Mouse (Mus musculus): ENCODE measurements around the gene Bnc2.

Gene Bnc2

DNA sequence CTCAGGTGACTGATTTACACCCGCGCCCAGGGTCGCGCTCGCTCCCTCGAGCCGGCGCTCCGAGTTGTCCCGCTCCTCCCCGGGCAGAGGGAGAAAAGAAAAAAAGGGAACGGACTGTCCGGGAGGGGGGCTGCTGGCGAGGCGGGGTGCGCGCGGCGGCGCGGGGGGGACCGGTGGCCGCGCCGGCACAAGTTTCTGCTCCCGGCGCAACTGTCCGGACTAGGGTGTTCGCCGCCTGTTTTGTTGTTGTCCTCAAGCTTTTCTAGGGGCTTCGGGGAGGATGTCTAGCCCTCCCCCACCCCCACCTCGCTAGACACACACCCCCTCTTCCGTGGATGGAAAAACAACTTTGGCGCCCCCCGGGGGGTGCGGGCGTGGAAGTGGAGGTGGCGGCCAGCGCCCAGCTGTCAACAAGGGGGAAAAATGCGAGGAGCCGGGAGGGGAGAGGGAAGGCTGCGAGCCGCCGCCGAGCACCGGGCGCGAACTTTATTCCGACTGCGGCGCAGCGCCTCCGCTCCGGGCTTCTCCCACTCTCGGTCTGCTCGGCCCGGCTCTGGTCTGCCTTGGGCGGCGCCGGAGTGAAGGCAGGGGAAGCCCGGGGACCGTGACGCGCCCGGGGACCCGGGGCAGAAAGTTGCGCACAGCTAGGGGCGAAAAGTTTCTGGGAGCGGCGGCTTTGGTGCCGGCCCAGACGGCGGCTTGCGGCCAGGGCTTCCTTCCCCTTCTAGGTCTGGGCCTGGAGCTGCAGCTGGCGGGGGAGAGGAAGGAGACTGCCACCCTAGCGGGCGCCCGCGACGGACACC is at the start of gene Bnc2:
TSS of gene Bnc2 (minus strand) at position 105 of the 803 bp plus-strand sequence.
- no peak for DNase-seq (ENCODE audit: low read depth, low spot score)

DNA sequence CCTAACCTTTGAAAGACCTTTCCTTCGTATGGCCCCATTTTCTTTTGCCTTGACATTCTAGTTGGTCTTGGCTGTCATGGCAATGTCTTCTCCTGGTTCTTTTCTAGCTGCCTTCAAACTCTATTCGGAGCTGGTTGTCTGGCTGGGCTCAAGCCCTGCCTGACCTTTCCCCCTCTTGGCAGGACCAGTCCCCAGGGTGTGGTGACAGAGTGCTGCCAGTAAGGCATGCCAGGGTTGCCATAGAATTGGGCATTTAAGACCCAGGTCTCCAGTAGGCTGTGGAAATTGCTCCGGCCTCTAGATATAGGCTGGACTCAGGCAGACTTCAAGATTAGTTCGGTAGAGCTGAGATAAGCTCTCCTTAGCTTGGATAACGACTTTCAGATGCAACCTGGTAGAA is 32.9 kb upstream of the Bnc2 start:
- no peak for DNase-seq (ENCODE audit: low read depth, low spot score)

DNA sequence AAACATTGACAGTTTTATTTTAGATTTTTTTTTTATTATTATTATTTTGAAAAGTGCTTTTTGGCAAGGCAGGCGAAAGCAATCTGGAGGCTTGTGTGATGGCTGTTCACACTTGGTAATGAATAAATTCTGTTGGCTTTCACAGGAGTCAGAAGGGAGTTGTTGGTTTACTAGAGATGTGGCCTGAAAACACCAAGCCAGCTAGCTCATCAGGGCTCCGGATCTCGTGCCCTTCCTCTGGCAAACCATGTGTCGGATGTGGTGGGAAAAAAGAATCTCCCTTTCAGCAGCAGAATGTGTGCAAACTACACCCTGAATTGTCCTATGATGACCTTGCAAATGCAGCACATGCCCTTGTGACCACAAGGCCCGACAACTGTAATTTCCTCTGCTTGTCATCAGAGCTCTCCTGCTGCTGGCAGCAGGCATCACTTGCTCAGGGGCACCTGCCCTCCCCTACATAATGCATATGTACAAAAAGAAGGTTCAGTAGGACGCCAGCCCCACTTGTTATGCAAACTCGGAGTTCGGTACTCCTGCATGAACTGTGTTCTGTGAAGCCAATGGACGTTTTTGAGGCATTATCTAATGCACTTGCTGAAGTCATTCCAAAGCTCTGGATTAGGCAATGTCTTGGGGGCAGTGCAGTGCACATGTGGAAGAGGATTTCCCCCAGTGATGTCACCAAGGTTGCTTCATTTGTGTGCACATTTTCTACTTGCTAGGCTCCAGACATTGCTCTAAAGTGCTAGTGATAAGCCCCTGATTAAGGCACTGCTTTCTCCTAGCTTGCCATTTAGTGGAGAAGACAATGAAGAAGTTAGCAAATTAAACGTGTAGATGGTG is 10.7 kb upstream of the Bnc2 start:
- DNase-seq (ENCODE audit: low read depth, low spot score) = no peak

DNA sequence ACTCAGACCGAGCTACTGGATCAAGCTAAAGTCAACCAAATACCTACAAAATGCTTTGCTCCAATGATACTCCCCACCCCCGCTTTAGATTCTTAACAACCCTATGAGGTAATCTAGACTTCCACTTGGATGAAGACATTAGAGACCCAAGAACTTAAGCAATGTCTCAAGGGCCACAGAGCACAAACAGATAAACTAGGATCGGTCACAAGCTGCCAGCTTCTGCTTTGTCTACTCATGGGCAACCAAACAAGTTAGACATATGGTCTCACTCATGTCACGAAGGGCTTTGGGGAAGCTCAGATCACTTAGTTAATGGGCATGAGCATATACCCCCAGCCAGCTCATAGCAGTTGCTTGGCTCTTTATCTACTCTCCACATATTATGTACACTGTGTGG is 9.9 kb upstream of the Bnc2 start:
- no peak for DNase-seq (ENCODE audit: low read depth, low spot score)

DNA sequence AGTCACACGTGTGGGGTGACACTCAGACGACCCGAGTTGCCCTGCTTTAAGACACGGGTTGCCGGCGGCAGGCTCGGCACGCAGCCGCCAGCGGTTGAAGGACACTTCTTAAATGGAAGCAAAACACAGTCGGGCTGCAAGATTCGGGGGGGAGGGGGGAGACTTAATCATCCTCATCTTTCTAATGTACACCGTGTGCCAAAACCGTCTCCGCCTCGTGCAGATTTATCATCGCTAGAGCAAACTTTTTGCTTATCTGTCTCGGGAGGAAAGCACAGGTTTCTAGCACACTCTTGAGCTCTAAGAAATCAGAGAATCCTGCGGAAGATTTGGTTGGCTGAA is 870 bp upstream of the Bnc2 start:
- DNase-seq (ENCODE audit: low read depth, low spot score) = no peak

DNA sequence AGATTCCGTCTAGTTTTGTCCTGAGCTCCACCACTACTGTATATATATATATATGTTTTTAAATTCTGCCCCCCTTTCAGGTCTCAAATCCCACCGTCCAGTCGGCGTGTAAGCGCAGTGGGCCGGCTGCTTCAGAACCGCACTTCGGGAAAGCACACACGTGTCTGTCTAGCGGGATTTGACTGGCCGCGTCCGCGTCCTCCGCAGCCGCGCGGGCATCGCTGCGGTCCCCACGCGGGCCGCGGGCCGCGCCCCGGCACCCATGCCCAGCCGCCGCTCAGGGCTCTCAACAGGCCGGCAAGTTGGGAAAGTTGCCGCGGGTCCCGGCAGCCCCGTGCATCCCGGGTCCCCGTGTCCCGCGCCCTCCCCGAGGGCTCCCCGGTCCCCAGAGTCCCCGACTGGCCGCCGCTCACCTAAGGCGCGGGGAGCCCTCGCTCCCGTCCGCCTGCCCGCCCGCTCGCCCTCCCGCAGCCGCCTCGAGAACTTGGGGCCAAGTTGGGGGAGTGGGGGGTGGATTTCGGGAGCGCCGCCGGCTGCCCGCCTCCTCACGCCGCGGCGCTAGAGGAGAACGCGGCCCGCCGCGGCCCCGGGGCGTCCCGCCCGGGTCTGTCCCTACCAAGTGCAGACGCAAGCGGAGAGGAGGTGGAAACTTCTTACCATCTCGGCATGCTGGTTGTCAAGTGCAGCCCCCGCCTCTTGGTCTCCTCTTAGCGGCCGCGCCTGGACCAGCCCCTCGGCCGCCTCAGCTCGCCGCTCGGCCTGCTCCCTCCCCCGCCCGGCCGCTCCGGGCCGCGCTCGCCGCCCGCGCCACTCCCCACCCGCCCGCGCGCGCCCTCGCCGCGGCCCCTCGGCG is 531 bp downstream of the Bnc2 start:
- DNase-seq (ENCODE audit: low read depth, low spot score) = no peak

DNA sequence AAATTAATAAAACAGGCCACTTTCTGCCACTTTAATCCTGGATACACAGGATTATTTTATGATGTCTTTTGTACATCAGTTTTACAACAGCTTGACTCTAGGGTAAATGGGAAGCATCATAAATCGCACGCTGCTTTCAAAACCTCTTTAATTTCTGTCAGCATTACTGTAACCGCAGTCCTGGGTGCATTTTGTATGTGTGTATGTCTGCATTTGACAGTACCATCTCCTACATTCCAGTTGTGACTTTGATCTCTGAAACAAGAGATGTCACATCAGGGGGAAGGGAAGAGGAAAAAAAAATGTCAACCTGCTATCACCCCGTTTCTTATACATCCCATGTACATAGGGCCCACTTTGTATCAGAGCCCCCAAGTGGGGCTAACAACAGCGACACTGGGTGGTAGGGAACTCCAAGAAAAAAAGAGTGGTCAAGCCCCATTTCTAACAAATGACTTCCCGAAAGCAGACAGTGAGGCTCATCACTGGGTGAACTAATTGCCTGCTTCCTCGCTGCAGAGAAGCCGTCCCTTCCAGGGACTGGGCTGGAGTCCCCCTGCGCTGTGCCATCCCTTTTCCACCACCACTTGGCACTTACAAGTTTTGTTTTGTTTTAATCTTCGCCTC is 1.3 kb downstream of the Bnc2 start:
- DNase-seq (ENCODE audit: low read depth, low spot score) = no peak

DNA sequence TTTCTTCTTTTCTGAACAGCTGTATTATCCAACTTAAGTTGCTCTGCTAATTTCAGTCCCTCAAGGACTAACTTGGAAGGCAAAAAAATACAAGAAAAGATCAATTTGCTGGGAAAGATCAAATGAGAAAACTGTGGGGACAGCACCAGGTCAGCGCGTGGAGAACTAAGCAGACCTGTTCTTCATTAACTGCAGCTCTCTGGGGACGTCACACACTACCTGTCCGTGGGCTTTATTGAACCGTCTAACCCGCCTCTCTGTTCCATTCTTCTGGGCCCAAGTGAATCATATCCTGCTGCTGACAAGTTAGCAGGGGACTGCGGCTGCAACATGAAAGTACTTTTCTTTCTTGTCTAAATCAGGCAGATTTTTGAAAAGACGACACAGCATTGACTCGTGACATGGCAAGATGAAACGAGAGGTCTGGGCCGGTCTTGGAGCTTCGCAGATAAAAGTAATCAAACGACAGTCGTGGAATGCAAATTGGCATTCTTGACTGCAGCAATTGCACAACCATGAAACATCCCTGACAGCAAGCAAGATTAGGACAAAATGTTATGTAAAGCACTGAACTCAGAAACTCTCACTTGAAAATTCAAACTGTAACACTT is 2.8 kb downstream of the Bnc2 start:
- no peak for DNase-seq (ENCODE audit: low read depth, low spot score)

DNA sequence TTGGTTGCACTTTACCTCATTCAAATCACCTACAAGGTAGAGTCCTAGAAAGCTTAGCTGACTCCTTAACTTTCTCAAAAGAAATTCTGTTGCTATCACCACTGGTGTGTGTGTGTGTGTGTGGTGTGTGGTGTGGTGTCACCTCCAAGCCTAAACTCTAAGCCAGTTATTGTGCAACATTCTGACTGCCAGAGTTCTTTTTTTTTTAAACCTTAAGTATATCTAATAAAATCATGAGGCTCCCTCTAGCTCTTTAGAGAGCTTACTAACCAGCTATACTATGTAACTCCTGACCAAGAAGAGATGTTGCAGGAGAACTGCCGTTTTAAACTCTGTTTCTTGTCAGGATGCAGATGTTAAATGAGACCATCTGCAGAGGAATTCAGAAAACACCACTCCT is 4.1 kb downstream of the Bnc2 start:
- no peak for DNase-seq (ENCODE audit: low read depth, low spot score)

DNA sequence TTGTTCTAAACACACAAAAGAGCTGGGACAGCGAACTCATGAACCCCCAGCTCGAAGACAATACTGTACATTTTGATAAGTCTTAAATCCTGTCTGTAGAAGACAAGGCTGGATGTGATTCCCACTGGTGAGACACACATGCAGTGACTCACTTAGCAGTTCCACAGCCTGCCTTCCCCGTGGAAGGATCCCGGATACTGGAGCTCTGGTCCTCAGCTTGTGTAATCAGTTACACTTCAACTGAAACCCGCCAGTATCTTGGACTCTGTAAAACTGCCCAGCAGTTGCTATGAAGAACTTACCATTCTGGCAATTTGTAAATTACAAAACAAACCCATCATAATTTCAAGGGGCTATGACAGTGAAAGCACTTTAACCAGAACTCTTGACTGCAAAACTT is 5.4 kb downstream of the Bnc2 start:
- no peak for DNase-seq (ENCODE audit: low read depth, low spot score)

DNA sequence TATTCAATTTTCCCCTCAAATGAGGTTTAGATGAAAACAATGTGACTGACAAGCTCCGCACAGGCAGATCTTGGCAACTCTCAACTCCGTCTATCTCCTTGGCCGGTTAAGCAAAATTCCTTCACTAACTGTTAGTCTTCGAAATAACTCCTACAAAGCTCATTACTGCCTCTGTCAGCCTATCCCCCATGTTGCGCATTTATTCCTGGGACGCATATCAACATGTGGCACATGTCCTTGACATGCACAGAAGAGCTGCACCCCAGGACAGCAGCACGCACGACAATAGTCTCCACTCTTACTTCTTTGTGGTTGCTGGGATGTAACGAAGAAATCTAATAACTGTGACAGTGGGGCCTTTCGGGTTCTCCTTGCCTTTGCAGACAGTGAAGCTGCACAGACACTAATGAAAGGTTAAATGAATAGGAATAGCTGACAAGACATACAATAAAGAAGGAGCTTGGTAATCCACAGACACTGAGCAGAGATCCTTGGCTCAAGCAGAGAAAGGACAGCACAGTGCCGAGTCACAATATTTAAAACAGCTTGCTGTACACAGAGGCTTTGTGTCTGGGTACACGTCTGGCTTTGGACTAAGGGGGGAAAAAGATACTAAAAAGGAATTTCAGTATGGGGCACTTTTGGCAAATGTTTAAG is 6.0 kb downstream of the Bnc2 start:
- no peak for DNase-seq (ENCODE audit: low read depth, low spot score)

DNA sequence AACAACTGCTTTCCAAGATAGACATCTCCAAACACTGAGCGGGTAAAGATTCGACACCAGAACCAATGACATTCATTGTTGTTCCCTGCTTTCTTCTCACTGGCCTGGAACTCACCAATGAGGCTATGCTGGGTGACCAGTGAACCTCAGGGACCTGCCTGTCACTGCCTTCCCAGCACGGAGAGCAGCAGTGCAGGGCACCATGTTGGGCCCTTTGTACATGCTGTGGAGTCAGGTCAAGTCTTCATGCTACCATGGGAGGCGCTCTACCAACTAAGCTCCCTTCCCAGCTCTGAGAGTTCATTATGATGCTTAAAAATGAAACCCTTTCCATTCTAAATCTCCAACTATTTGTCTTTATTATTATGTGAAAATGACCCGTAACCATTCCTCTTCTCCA is 6.8 kb downstream of the Bnc2 start:
- DNase-seq (ENCODE audit: low read depth, low spot score) = no peak

DNA sequence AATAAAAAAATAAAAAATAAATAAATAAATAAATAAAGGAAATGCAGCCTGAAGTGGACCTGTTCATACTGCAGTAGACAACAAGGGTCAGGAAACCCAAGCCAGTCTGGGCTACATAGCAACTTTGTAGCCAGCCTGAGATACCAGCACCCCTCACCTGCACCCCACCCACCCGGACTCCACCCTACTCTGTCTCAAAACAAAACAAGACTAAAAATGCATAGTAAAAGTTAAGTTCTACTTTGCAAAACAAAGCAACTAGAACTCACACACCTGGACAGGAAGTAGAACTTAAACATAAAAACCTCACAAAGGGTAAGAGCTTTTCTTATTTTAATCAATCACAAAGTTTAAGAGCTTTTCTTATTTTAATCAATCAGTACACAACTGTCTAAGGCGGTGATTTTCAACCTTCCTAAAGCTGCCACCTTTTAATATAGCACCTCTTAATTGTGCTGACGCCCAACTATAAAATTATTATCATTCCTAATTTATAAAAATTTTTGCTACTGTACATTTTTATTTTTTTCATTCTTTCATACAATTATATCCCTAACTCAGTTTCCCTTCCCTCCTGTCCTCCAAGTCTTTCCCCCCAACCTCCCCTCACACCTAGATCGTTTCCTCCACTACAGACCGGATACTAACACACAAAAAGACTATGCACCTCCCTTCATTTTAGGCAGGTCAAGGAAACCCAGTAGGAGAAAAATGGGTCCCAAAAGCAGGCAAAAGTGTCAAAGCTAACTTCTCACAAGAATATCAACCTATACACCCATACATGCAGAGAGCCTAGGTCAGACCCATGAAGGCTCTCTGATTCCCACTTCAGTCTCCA is 12.6 kb downstream of the Bnc2 start:
- no peak for DNase-seq (ENCODE audit: low read depth, low spot score)

DNA sequence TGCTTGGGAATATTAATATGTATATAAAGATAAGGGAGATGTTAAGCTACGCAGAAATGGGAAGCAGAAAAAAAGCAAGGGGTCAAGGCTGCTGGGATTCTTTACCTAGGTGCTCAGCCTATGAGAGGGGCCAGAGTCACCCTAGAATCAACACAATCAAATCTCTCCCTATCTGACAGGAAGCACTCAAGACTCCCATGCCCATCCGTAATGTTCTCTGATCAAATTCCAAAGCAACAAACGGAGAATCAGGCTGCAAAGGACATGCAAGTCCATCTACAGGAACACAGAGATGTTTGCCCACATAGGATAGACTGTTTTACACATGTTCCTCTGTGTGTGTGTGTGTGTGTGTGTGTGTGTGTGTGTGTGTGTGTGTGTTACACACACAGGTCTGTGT is 13.7 kb downstream of the Bnc2 start:
- DNase-seq (ENCODE audit: low read depth, low spot score) = no peak

DNA sequence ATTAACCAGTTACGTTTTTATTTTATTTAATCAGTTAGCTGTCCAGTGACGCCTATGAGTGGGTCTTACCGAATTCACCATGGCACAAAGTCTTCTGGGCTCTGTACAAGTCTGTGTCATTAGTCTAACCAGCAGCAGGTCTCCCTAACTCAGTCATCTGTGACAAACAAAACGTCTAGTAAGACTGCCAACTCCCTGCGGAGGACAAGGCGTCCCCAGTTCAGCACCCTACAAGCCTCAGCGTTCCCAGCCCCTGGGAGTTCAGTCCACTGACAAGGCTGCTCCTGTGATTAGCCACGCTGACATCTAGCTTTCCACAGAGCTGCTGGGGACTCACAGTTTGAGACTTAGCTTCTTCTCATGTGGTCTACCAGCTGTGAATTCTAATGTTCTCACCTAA is 23.3 kb downstream of the Bnc2 start:
- no peak for DNase-seq (ENCODE audit: low read depth, low spot score)

DNA sequence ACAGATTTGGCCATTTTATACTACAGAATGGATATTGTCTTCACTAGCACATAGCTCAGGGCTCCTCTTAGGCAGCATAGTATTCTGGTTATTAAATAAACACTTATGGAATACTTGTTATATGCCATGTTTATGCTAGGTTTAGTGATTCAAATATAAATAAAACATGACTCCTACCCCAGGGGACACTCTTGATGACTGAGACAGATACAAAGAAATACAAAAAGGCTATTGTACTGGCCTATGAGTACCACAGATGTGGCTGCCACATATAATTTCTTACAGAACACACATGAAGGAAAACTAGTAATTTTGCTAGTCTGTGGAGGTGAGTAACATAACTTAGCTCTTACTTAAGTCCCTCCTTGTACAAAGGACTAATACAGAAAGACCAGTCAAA is 28.5 kb downstream of the Bnc2 start:
- no peak for DNase-seq (ENCODE audit: low read depth, low spot score)

DNA sequence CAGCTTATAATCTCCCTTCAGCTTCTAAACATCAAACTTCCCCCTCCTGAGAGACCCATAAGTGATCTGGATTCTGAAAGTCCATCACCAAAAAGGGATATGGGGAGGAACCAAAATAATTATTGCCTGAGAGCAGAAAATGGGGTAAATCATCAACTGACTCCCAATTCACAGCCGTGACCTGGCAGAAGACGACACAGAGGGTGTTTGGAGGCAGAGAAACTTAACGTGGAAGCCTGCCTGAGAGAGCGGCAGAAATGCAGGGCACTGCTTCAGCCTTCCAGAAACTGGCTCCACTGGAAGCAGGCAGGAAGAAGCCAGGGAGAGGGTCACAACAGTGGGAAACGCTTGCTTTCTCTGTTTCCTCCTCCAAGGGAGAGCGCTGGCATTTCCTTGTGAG is 35.9 kb downstream of the Bnc2 start:
- no peak for DNase-seq (ENCODE audit: low read depth, low spot score)

DNA sequence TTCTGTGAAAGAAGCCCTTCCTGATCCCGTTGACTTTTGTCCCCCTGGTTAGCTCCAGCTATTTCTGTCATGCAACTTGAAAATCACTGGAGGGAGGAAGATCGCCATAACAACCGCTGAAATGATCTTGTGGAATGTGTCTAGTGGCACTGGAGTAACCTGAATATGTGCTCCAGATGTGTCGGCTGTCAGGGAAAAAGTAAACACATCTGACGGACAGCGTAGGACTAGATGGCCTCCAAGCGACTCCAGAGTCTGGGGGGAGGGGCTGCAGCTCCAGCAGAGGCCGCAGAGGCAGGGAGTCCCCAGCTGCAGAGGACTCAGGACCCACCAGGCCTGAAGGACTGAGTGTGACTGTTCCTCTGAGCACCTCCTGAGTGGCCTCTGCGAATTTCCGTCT is 37.4 kb downstream of the Bnc2 start:
- no peak for DNase-seq (ENCODE audit: low read depth, low spot score)

DNA sequence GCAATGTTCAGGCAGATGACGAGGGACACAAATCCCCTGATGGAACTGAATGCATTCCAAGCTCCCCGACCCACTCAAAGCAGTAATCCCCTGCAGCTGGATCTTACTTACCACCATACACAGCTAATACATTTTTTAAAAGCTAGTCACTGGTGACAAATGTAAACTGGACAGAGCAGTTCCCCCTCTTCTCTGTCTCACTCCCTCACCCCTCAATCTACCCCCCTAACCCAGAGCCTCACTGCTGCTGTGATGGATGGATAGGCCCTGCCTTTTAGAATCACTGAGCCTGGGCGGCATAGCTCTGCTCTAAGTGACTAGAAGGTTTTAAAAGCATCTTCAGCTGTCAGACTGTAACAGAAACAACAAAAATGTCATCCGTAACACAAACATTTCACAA is 40.3 kb downstream of the Bnc2 start:
- DNase-seq (ENCODE audit: low read depth, low spot score) = no peak

DNA sequence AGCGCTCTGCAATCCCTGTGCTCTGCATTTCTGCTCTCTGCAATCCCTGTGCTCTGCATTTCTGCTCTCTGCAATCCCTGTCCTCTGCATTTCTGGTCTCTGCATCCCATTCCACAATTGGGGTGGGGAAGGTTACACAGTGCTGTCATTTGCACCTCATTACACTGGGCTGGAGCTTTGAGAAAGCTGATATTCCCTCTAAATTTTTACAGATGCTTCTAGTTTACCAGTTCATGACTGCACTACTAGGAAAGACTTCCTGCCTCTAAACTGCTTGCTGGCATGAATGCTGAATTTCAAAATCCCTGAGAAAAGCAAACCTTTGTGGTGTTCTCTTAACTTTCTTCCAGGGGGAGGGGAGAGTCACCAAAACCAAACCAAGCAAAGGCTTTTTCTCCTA is 41.1 kb downstream of the Bnc2 start:
- no peak for DNase-seq (ENCODE audit: low read depth, low spot score)
